Mouse (Mus musculus): Measurements from ENCODE around the gene Mybpc2.

DNA sequence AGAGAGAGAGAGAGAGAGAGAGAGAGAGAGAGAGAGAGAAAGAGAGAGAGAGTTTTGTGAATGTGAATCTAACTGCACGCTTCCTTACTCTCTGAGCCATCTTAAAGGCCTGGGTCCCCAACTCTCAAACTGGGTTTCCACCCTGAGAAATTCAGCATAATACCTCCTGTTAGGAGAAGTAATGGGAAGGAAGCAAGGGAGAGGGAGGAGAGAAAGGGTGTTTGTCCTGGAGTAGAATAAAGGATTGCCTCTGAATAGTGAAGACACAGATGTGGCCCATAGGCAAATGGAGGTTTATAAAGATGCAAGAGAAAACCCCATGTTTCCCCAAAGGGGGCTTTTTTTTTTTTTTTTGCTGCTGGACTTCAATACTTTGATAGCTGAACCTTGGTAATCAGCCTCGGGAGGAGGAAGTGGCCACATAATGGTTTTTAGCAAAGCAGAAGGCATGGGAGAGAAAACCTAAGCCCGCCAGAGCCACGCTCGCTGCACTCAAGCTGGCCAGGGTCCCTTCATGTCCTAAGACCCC is 48.6 kb upstream of the Mybpc2 start:
- TF ChIP-seq MYC (IDR thresholded peaks at IDR 0.05; ENCODE audit: low read depth, low read length) = no peak
- no peak for TF ChIP-seq USF2 (conservative IDR thresholded peaks at IDR 0.05; ENCODE audit: low read depth, low read length)
- TF ChIP-seq EP300 (IDR thresholded peaks at IDR 0.05; ENCODE audit: low read length) = no peak
- TF ChIP-seq ELF1 (IDR thresholded peaks at IDR 0.05; ENCODE audit: low read depth, low read length) = no peak
- no peak for TF ChIP-seq CTCF (conservative IDR thresholded peaks at IDR 0.05 in 1 of 2, IDR thresholded peaks at IDR 0.05 in 1 of 2; ENCODE audit: low read depth in 2 of 2, low read length in 2 of 2)
- no peak for TF ChIP-seq NELFE (IDR thresholded peaks at IDR 0.05; ENCODE audit: low read depth, low read length)
- no peak for TF ChIP-seq CHD1 (IDR thresholded peaks at IDR 0.05; ENCODE audit: low read depth, low read length)
